Mouse (Mus musculus): ENCODE data around the gene Tmc3. TPM values are rescaled to one million over a fixed set of nuclear protein-coding genes. Genes with fewer than 3 reads are reported as not detected.

Gene Tmc3
- polyA plus RNA-seq, 1 experiment from 2014 or later: 0.21 TPM

GRCm38 (mm10) chr7:83572451-83572850, 12.3 kb upstream of the Tmc3 start:
- Histone ChIP-seq H3K36me3 (ENCODE audit: control insufficient read depth, insufficient read depth, low read length) (no peaks in the 10 kb centered on the region), H3K4me2 (no peak overlapping the region), H3K9ac (ENCODE audit: low read depth, low read length) (no peak overlapping the region), H3K27ac (ENCODE audit: low read depth, low read length) (no peak overlapping the region), H3K9me3 (replicated peaks; ENCODE audit: control insufficient read depth, low read length) (no peaks in the 10 kb centered on the region), H3K4me3 (ENCODE audit: low read depth, low read length) (no peak overlapping the region), H3K4me1 (ENCODE audit: control insufficient read depth, insufficient read depth, low read length) (no peaks in the 10 kb centered on the region), H3K27me3 (ENCODE audit: control insufficient read depth, insufficient read depth, low read length) (no peaks in the 10 kb centered on the region)
- ATAC-seq (replicated peaks; ENCODE audit: insufficient number of reproducible peaks, low FRiP score, low TSS enrichment): no peak
- WGBS (ENCODE audit: insufficient replicate concordance): 66% methylated on average over 2 of the region's 2 CpGs

- H3K9ac ChIP-seq (ENCODE audit: low read depth, low read length): no peak overlapping the region
- H3K27me3 ChIP-seq (ENCODE audit: control insufficient read depth, insufficient read depth, low read length): no peaks in the 10 kb centered on the region
- H3K4me3 ChIP-seq (ENCODE audit: low read depth, low read length): no peak overlapping the region
- WGBS (ENCODE audit: insufficient replicate concordance): 62% methylated on average over 4 of the region's 4 CpGs
- H3K4me1 ChIP-seq (ENCODE audit: control insufficient read depth, insufficient read depth, low read length): peaks cover 8% of the 10 kb centered on the region
- ATAC-seq (replicated peaks; ENCODE audit: insufficient number of reproducible peaks, low FRiP score, low TSS enrichment): no peak
- H3K36me3 ChIP-seq (ENCODE audit: control insufficient read depth, insufficient read depth, low read length): no peaks in the 10 kb centered on the region
- H3K4me2 ChIP-seq: no peak overlapping the region
- no peaks in the 10 kb centered on the region for H3K9me3 ChIP-seq (replicated peaks; ENCODE audit: control insufficient read depth, low read length)
- H3K27ac ChIP-seq (ENCODE audit: low read depth, low read length): no peak overlapping the region
These were observed 3.8 kb upstream of the Tmc3 start for GRCm38 (mm10) chr7:83580946-83581345.

- H3K27ac ChIP-seq (ENCODE audit: low read depth, low read length): no peak overlapping the region
- WGBS (ENCODE audit: insufficient replicate concordance): 68% methylated on average over 3 of the region's 3 CpGs
- H3K4me3 ChIP-seq (ENCODE audit: low read depth, low read length): no peak overlapping the region
These were observed 9.3 kb downstream of the Tmc3 start for GRCm38 (mm10) chr7:83594056-83594455.

GRCm38 (mm10) chr7:83597063-83597462, 12.3 kb downstream of the Tmc3 start:
- Histone ChIP-seq H3K4me2 (no peak overlapping the region), H3K9ac (ENCODE audit: low read depth, low read length) (no peak overlapping the region), H3K9me3 (replicated peaks; ENCODE audit: control insufficient read depth, low read length) (no peaks in the 10 kb centered on the region), H3K4me3 (ENCODE audit: low read depth, low read length) (no peak overlapping the region), H3K27ac (ENCODE audit: low read depth, low read length) (no peak overlapping the region), H3K36me3 (ENCODE audit: control insufficient read depth, insufficient read depth, low read length) (no peaks in the 10 kb centered on the region), H3K4me1 (ENCODE audit: control insufficient read depth, insufficient read depth, low read length) (no peaks in the 10 kb centered on the region), H3K27me3 (ENCODE audit: control insufficient read depth, insufficient read depth, low read length) (no peaks in the 10 kb centered on the region)
- WGBS (ENCODE audit: insufficient replicate concordance): 69% methylated on average over 3 of the region's 3 CpGs
- no peak for ATAC-seq (replicated peaks; ENCODE audit: insufficient number of reproducible peaks, low FRiP score, low TSS enrichment)

More at GRCm38 (mm10) chr7:83594056-83594455, 9.3 kb downstream of the Tmc3 start:
- Histone ChIP-seq H3K9ac (ENCODE audit: low read depth, low read length) (no peak overlapping the region), H3K4me1 (ENCODE audit: control insufficient read depth, insufficient read depth, low read length) (no peaks in the 10 kb centered on the region), H3K4me2 (no peak overlapping the region), H3K36me3 (ENCODE audit: control insufficient read depth, insufficient read depth, low read length) (no peaks in the 10 kb centered on the region), H3K27me3 (ENCODE audit: control insufficient read depth, insufficient read depth, low read length) (no peaks in the 10 kb centered on the region), H3K9me3 (replicated peaks; ENCODE audit: control insufficient read depth, low read length) (no peaks in the 10 kb centered on the region)
- ATAC-seq (replicated peaks; ENCODE audit: insufficient number of reproducible peaks, low FRiP score, low TSS enrichment): no peak

- H3K36me3 ChIP-seq (ENCODE audit: control insufficient read depth, insufficient read depth, low read length): no peaks in the 10 kb centered on the region
- no peak overlapping the region for H3K4me2 ChIP-seq
- H3K9ac ChIP-seq (ENCODE audit: low read depth, low read length): no peak overlapping the region
- H3K9me3 ChIP-seq (replicated peaks; ENCODE audit: control insufficient read depth, low read length): no peaks in the 10 kb centered on the region
- H3K27ac ChIP-seq (ENCODE audit: low read depth, low read length): no peak overlapping the region
- H3K4me1 ChIP-seq (ENCODE audit: control insufficient read depth, insufficient read depth, low read length): no peaks in the 10 kb centered on the region
- no peaks in the 10 kb centered on the region; the same call in 1 of the 2 replicates for H3K27me3 ChIP-seq (ENCODE audit: control insufficient read depth, insufficient read depth, low read length)
- no peak overlapping the region for H3K4me3 ChIP-seq (ENCODE audit: low read depth, low read length)
- WGBS (ENCODE audit: insufficient replicate concordance): 69% methylated on average over 13 of the region's 13 CpGs
- no peak for ATAC-seq (replicated peaks; ENCODE audit: insufficient number of reproducible peaks, low FRiP score, low TSS enrichment)
These were observed 14.5 kb downstream of the Tmc3 start for GRCm38 (mm10) chr7:83598997-83599912.

GRCm38 (mm10) chr7:83599913-83600286, 15.2 kb downstream of the Tmc3 start:
- H3K9me3 ChIP-seq (replicated peaks; ENCODE audit: control insufficient read depth, low read length): no peaks in the 10 kb centered on the region
- WGBS (ENCODE audit: insufficient replicate concordance): 54% methylated on average over 8 of the region's 8 CpGs
- no peaks in the 10 kb centered on the region for H3K36me3 ChIP-seq (ENCODE audit: control insufficient read depth, insufficient read depth, low read length)
- H3K4me1 ChIP-seq (ENCODE audit: control insufficient read depth, insufficient read depth, low read length): no peaks in the 10 kb centered on the region
- no peak overlapping the region for H3K9ac ChIP-seq (ENCODE audit: low read depth, low read length)
- H3K4me2 ChIP-seq: no peak overlapping the region
- H3K27me3 ChIP-seq (ENCODE audit: control insufficient read depth, insufficient read depth, low read length): no peaks in the 10 kb centered on the region; the same call in 1 of the 2 replicates
- H3K4me3 ChIP-seq (ENCODE audit: low read depth, low read length): no peak overlapping the region
- ATAC-seq (replicated peaks; ENCODE audit: insufficient number of reproducible peaks, low FRiP score, low TSS enrichment): no peak
- H3K27ac ChIP-seq (ENCODE audit: low read depth, low read length): no peak overlapping the region

- 85% methylated on average over 7 of the region's 7 CpGs for WGBS (ENCODE audit: insufficient replicate concordance)
- Histone ChIP-seq H3K27ac (ENCODE audit: low read depth, low read length) (no peak overlapping the region), H3K9me3 (replicated peaks; ENCODE audit: control insufficient read depth, low read length) (no peaks in the 10 kb centered on the region), H3K27me3 (ENCODE audit: control insufficient read depth, insufficient read depth, low read length) (no peaks in the 10 kb centered on the region; the same call in 1 of the 2 replicates), H3K4me3 (ENCODE audit: low read depth, low read length) (no peak overlapping the region), H3K4me2 (no peak overlapping the region), H3K36me3 (ENCODE audit: control insufficient read depth, insufficient read depth, low read length) (no peaks in the 10 kb centered on the region), H3K9ac (ENCODE audit: low read depth, low read length) (no peak overlapping the region), H3K4me1 (ENCODE audit: control insufficient read depth, insufficient read depth, low read length) (no peaks in the 10 kb centered on the region)
- ATAC-seq (replicated peaks; ENCODE audit: insufficient number of reproducible peaks, low FRiP score, low TSS enrichment): no peak
These were observed 19.6 kb downstream of the Tmc3 start for GRCm38 (mm10) chr7:83604180-83604944.

GRCm38 (mm10) chr7:83606796-83607195, 22.1 kb downstream of the Tmc3 start:
- no peaks in the 10 kb centered on the region for H3K36me3 ChIP-seq (ENCODE audit: control insufficient read depth, insufficient read depth, low read length)
- 85% methylated on average over 2 of the region's 2 CpGs for WGBS (ENCODE audit: insufficient replicate concordance)
- H3K9me3 ChIP-seq (replicated peaks; ENCODE audit: control insufficient read depth, low read length): no peaks in the 10 kb centered on the region
- H3K27ac ChIP-seq (ENCODE audit: low read depth, low read length): no peak overlapping the region
- no peak for ATAC-seq (replicated peaks; ENCODE audit: insufficient number of reproducible peaks, low FRiP score, low TSS enrichment)
- H3K4me1 ChIP-seq (ENCODE audit: control insufficient read depth, insufficient read depth, low read length): no peaks in the 10 kb centered on the region
- H3K9ac ChIP-seq (ENCODE audit: low read depth, low read length): no peak overlapping the region
- no peak overlapping the region for H3K4me3 ChIP-seq (ENCODE audit: low read depth, low read length)
- H3K4me2 ChIP-seq: no peak overlapping the region
- H3K27me3 ChIP-seq (ENCODE audit: control insufficient read depth, insufficient read depth, low read length): no peaks in the 10 kb centered on the region; the same call in 1 of the 2 replicates

All from heart, embryonic 11.5 days (tissue).